Mouse (Mus musculus) heart, postnatal 14 days (tissue): ENCODE results near the gene Psmb3. TPM values are rescaled to one million over a fixed set of nuclear protein-coding genes. Genes with fewer than 3 reads are reported as not detected.
"Not testable (repeated sequence)": the region's sequence is repeated elsewhere in the genome, so short reads cannot be mapped to it uniquely, and the experiment has no call there.

ENCODE experiments used
- DNase-seq, 2 experiments: peaks; one replicate each; pipeline ENCODE4 v3.0.0; 2021 to 2022
- intact Hi-C: fragments of 180-260 bp; cut with DNase I; formaldehyde crosslinking; loops from one replicate; pipeline ENCODE4 v1.15.1; 2025
- total RNA-seq, 2 experiments: library from RNA; stranded (reverse); gene quantifications; 2 replicates each; pipeline ENCODE4 v1.2.3; 2021

The Psmb3 gene
- total RNA-seq, 2 experiments from 2014 or later: 161 to 169 TPM

DNA sequence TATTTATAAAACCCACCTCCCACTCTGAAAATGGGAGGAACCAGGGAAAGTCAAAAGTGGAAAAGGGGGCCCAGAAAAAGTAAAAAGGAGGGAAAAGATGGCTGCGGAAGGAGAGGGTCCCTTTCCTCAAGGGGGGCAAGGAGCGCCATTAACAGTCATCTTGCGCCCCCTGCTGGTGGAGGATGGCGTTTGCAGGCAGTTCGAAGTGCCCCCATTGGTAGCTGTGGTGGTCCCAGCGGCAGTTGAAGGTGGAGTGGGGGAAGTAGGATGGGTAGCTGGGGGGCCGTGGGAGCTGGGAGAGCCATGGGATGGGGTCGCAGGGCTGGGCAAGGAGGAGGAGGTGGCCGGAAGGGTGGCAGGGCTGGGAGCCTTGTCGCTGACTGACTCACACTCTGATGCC is 13.3 kb upstream of the Psmb3 start:
- intact Hi-C loops: loop anchor here (2.0 kb wide), 1 partner anchor 201 kb away; no protein-coding TSS in a partner anchor
- peak; percentile 70 to 79 for DNase-seq

DNA sequence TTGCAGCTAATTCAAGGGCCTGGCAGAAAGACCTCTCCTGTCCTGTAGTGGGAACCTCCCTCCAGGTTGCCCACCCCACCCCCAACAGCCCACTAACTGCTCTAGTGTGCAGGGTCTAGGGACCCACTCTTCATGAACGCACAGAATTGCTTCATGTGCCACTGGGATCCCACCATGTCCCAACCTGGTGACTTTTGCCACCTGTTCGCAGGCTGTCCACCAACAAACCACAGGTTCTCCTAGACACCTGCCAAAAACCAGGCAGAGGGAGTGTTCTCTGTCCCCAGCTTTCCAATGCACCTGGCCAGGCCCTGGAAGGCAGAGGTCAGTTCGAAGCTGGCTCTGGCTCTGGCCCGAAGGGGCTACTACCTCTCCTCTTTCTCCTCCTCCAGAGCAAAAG is 8.8 kb upstream of the Psmb3 start:
- DNase-seq: no peak
- intact Hi-C loops: no loop called here

DNA sequence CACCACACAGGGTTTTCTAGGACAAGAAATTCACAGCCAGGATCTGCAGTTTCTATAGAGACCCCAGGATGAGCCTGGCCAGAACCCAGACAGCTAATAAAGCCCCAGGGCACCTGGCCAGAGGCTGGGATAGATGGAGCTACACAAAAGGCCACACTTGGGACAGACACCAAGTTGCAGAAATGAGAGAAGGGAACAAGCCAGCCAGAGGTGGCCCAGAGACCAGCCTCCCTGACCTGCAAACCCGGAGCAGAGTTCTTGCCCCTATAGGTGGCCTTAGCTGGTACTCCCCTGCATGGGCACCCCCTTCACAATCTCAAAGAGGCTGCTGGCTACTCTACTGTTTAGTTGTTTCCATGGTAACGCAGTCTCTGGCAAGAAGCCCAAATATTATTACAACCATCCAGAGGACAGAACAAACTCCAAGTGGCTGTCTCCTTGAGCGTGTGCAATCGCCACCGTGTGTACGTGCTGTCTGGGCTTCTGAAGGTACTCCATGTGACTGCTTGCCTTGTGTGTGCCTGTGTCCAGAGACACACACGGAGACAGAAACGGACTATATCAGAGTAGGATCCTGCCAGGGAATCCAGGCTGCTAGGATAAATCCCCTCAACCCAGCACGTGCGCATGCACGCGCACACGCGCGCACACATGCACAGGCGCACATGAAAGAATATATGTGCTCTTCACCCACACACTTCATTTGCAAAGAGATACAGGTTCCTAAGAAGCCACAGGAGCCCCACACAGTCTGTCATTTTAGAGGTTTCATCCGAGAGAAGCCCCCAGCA is 8.1 kb upstream of the Psmb3 start:
- peak in 1 of 2 experiments; percentile 65 for DNase-seq
- intact Hi-C loops: no loop called here

DNA sequence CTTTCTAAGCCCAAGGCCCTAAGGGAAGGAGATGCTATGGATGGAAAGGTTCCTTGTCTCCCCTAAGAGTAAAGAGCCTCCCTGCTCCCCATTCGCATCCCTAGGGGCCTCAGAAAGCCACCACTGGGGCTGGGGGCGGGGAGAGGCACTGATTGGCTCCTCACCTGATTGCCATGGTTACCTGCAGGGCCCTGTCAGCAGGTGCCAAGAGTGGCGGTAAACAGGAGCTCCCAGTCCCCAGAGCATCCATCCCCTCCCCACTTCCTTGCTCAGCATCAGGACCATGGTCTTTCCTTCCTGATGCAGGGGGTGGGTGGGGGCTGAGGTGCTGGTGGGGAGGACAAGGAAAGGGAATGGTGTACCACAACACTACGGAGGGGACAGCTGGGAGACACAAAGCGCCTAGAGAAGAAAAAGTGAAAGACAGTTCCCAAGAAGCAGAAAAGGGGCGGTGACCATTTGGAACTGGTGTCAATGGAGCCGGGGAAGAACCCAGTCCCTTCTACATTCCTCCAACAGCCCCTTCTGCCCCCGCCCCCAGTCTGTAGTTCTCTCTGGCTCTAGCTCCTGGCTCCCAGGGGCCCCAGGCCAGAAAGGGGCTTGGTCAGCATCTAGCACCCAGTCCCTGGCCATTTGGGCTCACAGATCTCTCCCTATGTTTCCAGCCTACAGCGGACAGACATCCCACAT is 7.3 kb upstream of the Psmb3 start:
- intact Hi-C loops: no loop called here

DNA sequence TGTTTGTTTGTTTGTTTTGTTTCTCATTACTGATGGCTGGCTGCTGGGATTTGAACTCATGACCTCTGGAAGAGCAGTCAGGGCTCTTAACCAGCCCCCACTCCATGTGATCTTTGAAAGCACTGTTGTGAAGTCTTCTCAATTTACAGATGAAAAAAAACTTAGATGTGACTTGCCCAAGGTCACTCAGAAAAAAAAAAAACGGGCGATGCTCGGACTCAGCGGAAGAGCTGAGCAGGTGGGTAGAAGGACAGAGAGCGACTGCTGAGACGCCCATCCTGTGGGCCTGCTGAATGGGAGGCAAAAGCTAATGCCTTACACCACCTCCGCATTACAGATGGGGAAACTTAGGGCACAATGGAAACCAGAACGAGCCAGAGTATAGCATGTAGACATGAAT is 6.5 kb upstream of the Psmb3 start:
- DNase-seq: no peak
- intact Hi-C loops: no loop called here

More for the DNA sequence above, 7.3 kb upstream of the Psmb3 start:
- DNase-seq: no peak

- no peak for DNase-seq
- intact Hi-C loops: no loop called here
Measured at GRCm38 (mm10) chr11:97697199-97697890, 5.9 kb upstream of the Psmb3 start.

- intact Hi-C loops: loop anchor here (2.0 kb wide), 1 partner anchor 39 kb away; no protein-coding TSS in a partner anchor
- DNase-seq: no peak
Measured at GRCm38 (mm10) chr11:97697891-97698529, 5.2 kb upstream of the Psmb3 start.

DNA sequence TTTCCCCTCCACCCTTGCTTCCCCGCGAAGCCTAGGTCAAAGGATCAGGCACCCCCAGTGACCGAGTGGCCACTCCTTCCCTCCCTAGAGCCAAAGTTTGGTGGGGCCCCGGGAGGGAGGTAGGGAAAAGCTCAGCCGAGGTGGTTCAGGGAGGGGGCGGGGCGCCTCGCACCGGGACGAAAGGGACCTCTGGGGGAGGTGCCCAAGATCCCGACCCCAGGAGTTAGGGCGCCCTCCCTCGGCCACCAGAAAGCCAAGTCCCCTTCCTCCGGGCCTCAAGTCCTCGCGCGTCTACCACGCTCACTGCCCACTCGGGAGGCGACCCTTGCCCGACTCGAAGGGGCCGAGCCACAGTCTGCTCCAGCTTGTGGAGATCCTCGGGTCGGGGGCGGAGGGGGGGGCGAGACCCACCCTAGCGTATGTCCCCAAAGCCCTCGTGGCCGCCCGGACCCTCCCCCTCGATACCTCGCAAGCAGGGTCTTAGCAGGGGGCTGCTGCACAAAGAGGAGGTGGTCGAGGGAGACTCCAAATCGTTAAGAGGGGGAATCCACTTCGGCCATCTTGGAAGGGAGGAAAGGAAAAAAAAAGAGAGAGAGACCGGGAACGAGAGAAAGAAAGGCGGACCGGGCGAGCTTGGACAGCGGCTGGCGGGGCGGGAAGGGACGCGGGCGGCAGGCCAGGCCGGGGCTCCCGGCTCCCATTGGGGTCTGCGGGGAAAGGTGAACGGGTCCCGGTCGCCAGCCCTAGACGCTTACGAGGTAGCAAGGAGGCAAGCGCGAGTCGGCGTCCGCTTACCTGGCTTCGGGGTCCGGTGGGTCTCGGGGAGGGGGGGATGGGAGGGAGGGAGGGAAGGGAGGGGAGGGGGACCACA is 4.2 kb upstream of the Psmb3 start:
- peak; percentile 77 to 84 for DNase-seq
- intact Hi-C loops: loop anchor here (2.0 kb wide), 1 partner anchor 40 kb away; no protein-coding TSS in a partner anchor

DNA sequence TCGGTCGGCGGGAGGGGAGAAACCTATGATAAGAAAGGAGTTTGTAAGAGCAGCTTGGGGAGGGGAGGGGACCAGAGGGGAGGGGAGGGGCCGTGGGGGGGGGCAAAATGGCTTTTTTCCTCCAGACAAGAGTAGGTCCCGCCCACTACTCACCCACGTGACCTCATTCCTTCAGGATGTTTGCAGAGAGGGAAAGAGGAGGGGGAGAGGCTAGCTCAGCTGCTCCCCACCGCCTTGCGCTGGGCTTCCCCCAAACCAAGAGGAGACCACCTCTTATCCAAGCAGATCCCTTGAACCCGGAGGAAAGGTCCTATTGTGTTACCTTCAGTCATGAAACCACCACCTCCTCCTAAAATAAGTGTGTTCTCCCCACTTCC is 3.6 kb upstream of the Psmb3 start:
- peak; percentile 80 to 87 for DNase-seq
- intact Hi-C loops: loop anchor here (2.0 to 5.0 kb wide), 2 partner anchors 41 to 288 kb away; partner anchors contain the start of gene Plxdc1

DNA sequence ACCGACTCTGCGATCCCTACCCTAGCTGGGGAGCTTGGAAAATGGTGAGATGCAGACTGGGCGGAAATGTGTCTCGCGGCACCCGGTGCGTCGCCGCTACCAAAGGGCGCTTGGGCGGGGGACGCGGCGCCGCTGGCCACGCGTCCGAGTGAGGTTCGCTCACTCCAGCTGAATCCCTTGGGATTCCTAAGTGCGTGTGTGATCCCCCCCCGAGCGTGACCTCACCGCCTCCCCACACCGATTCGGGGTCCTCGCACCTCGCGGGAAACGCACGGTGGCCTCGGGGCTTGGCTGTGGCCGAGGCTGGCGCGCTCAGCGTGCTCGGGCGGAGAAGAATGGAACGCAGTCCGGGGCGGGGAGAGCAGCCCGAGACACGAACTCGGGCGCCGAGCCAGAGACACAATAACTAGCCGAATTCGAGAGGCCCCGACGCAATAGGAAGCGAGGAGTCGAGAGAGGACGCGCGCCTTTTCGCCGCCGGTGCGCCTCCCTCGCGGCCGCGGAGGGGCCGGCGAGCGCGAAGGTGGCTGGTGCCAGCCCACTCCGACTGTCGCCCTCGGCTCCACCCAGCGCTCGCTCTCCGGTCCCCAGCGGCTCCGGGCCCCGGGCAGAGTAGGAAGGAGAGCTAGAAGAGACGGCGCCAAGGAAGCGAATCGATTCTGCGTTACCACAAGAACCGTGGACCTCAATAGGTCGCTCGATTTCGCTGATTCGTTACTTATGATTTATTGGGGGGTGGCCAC is 3.0 kb upstream of the Psmb3 start, which contains the start of gene Pcgf2:
Pcgf2 (minus strand) TSS at position 495 of the 743 bp plus-strand sequence.
- DNase-seq: peak; percentile 87 to 88
- intact Hi-C loops: loop anchor here (5.0 kb wide), 1 partner anchor 287 kb away; the partner anchor contains the start of gene Plxdc1

DNA sequence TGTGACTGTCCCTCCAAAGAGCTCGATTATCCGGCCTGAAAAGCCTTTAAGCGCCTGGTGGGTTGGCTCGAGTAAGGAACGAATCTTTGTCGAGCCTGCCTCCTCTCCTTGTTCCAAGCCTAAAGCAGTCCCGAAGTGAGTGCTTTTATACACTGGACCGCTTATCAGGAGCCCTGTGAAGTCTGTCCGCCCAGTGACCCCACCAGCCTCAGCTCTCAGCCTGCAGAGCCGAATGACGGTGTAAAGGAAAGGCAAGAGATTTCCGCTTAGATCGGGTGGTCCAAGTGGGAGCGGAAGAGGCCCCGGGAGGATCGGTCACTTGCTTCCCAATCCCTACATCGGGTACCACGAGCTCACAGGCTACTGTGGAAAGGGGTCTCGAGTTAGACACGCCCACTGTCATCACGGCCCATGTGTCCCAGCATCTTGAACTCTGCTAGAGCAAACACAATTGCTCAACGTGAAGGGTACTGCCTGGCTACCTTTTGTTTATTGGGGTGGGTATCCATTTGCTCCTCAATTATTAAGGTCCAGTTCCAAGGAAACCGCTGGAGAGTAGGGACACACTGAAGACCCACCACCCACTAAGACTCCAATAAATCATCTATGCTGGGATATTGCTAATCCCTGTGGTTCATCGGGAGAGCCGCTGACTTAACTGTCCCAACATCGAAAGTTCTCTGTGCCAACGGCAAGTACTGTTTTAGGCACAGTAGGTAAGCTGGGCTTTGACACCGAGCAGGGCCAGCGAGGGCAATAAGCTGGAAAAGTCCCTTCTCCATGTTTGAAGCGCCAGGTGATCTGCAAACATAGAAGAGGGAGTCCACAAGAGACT is 2.2 kb upstream of the Psmb3 start:
- peak in 1 of 2 experiments; percentile 37 for DNase-seq
- intact Hi-C loops: loop anchor here (5.0 kb wide), 1 partner anchor 286 kb away; the partner anchor contains the start of gene Plxdc1

DNA sequence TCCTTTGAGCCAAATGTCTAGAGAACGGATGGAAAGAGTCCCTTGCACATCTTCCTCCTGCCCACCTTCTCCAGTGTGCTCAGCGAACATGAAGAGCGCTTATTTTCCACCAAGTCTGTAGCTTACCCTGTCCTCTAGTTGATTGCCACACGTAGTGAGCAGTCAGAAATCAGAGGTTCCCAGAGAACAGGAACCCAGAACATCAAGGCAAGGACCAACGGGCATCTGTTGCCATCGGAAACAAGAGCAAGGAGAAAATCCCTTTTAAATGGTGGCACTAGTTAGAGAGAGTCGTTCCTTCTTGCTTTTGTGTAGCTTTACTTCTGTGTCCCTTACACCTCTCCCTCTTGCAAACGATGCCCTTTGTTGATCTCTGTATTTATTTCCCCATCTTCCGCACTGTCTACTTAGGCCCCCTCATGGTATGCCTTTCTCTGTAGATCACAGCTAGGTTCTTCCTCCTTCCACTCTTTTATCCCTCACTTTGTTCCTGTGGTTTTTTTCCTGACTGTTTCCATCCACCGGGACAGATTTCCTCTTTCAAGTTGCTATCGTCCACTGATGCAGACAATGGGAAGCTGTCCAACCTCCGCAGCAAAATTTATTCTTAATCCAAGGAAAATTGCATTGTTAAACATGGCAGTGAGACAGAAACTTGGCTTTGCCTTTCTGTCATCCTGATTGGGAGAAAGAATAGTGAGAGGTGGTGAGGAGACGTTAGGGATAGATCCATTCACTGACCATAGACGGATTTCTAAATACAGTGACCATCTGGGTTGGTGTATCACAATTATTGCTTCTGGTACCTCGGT is 1.4 kb upstream of the Psmb3 start:
- intact Hi-C loops: loop anchor here (5.0 kb wide), 1 partner anchor 286 kb away; the partner anchor contains the start of gene Plxdc1
- no peak for DNase-seq

DNA sequence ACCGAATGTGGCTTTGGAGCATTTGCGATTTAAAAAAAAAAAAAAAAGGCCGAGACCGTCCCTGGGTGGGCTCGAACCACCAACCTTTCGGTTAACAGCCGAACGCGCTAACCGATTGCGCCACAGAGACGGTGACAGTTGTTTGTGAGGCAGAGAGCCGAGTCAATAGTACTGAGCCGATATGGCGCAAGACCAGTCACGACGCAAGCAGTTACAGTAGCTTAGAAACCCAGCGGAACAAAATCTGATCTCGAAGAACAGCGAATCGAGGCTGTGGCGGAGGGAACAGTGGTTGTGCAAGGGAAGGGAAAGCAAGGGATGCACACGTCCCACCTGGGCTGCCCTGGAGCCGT is 830 bp upstream of the Psmb3 start:
- intact Hi-C loops: loop anchor here (5.0 kb wide), 1 partner anchor 285 kb away; the partner anchor contains the start of gene Plxdc1
- DNase-seq: peak; percentile 90 to 93

GRCm38 (mm10) chr11:97710067-97710466 is 6.9 kb downstream of the Psmb3 start:
- intact Hi-C loops, DNase-seq: not testable (repeated sequence)

DNA sequence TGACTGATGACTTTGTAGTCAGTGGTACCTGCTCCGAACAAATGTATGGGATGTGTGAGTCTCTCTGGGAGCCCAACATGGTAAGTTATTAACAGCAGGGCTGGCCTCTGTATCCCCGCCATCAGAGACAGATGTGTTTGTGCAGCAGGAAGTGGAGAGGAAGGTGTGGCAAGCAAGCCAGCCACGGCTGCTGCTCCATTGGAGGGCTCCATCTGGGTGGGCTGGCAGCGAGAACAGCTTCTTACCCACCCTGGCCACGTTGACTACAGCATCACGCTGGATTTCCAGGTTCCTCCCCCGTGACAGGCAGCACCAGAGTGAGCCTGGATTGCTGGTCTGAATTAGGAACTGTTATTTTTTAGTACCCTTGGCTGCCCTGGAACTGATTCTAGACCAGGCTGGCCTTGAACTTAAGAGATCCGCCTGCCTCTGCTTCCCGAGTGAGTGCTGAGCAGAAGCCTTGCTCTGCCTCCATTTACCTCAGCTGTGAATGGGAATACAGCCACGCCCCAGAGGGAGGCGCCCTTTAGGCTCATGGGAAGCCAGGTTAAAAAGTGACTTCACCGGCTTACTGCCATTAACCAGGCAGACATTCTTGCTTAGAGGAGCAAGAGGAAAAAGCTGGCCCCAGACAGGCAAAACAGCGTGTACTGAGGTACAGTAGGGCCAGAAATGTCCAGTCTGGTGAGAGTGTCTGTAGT is 8.2 kb downstream of the Psmb3 start:
- intact Hi-C loops: no loop called here
- DNase-seq: no peak

GRCm38 (mm10) chr11:97712286-97712685 is 9.1 kb downstream of the Psmb3 start:
- no peak for DNase-seq

More at GRCm38 (mm10) chr11:97712286-97712685, 9.1 kb downstream of the Psmb3 start:
- intact Hi-C loops: no loop called here
